Mouse (Mus musculus): ENCODE results near the gene Osbpl9.

Osbpl9 gene

DNA sequence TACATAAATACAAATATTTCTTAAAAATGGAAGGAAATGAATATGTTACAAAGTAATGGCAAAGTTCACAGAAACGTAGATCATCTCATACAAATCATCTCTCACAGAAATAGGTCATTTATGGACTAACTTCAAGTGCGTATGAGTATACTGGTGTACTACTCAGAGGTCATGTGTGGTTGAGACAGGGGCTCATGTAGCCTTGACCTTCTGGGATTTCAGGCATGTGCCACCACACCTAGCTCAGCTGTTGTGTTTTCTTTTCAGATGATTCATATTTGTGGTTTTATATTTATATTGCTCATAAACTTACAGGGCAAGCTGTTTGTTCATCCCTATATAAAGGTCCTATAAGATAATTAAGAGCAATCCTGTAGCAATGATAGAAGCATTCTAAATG lies 171.8 kb downstream of the Osbpl9 start:
- no peak for DNase-seq

DNA sequence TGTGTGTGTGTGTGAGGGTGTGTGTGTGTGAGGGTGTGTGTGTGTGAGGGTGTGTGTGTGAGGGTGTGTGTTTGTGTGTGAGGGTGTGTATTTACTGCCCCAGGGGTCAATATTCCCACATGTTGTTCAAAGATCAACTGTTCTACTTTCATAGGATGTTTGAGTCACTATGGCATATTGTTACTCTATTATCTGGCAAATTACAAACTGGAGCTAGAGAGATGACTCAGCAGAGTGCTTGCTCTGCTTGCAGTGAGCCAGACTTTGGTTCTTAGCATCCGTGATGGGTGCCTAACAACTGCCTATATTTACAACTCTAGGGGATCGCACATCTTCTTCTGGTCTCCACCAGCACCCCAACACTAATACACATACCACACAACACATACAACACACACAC lies 172.2 kb downstream of the Osbpl9 start:
- DNase-seq, result no peak

DNA sequence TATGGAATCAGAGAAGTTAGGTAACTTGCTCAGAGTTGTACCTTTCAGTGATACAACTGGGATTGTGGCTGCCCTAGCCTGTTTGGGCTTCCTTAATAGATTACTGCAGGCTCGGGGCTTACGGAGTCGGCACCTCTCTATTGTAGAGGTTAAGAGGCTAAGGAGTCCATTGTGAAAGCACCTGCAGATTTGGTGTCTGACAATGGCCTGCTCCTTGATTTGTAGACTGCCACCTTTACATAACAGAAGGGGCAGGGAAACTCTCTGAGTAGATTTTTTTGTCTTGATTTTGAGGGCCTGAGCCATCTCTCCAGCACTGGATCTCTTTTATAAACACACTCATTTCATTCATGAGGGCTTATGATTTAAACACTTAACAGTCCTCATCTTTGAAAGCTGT lies 175.5 kb downstream of the Osbpl9 start:
- no peak for DNase-seq

DNA sequence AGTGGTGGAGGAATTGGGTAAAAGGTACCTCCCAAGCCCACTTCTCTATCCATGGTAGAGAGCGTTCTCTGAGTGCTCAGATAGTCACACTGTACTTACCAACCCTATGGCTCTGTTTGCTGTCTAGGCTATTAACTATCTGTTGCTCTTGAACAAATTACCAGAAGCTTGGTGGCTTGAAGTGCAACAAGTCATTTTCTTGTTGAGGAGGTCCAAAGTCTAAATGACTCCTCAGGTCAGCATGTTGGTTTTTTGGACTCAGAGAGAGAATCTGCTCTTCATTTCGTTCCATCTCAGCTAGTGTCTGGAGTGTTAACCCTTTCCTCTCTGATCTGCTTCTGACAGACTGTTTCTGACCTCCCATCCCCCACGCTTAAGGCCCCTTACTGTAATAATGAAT lies 177.0 kb downstream of the Osbpl9 start:
- no peak for DNase-seq

DNA sequence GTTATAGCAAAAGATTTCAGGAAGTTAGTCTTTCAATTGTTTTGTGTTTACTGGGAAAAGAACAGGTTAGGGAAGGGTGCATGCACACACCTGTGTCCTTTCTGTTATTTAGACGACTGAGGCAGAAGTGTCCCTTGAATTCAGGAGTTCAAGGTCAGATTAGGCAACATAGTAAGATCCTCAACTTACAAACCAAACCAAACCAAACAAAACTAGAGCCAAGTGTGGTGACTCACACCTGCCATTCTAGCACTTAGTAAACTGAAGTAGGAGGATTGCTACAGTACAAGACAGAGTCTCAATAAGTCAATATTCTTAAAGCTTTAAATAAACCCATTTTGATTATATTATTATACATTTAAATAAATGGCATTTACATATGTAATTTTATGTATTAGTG lies 180.1 kb downstream of the Osbpl9 start:
- DNase-seq, result no peak

DNA sequence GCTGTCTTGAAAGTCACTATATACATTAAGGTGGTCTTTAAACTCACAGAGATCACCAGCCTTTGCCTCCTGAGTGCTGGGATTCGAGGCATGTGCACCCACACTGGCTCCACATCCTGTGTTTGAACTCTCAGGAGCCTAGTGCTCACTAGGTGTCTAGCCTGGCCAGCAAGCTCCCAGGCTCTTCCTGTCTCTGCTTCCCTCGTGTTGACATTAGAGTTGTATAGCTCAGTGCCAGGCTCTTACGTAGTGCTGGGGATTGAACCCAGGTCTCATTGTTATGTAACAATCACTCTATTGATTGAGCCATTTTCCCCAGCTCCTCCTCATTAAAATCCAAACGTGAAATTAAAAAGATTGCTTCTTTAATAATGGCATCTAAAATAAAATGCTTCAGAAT lies 182.8 kb downstream of the Osbpl9 start:
- DNase-seq, result no peak

DNA sequence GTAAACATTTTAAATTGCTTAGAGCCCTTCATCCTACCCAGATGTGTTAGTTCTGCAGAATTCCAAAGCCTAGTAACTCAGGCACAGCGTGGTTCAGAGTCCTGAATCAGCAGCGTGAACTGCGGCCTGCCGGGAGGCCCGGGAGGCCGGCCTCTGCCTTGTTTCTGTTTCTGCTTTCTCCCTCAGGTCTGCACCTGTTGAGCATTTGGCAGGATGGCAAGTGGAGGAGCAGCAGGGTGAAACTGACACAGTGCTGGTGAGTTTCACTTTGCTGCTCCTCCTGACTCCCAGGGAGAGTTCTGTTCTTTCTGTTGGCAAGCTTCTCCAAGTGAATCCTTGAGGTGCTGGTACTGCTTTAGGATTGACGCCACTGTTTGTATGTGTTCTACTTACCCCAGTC lies 184.6 kb downstream of the Osbpl9 start:
- DNase-seq, result no peak

DNA sequence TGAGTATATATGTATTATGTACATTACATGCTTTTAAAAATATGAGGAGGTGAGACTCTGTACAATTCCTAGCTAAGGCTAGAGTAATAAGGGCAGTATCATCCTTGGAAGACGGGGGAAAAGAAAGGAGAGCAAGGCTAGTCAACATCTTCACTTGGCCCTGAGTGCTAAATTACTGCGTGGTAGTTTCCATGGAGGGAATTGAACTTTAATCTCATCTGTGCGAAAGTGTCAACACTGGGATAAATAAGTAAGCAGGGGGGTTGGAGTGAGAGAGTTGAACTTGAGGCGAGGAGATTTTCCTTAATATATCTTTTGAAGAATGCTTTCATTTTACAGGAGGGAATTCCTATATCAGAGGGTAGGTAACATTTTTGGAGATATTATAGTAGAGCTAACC lies 188.0 kb downstream of the Osbpl9 start:
- DNase-seq, result no peak

Measured in cerebellum, adult 11 months (tissue).